Mouse (Mus musculus) ES-E14 (cell line): Measurements from ENCODE around the gene Parp1.

Experiments
- CHD2 ChIP-seq: IDR thresholded peaks from 2 replicates; pipeline ENCODE4 v1.6.1; 2014; ENCODE audit warnings: mild to moderate bottlenecking, low read depth, low read length, inconsistent platforms
- HCFC1 ChIP-seq: IDR thresholded peaks from 2 replicates; pipeline ENCODE4 v1.6.1; 2012; ENCODE audit warnings: low read length, inconsistent platforms, borderline replicate concordance; ENCODE audit not compliant: insufficient read depth
- MAFK ChIP-seq: IDR thresholded peaks from 2 replicates; pipeline ENCODE4 v1.6.1; 2014; ENCODE audit warnings: mild to moderate bottlenecking, low read depth, low read length, inconsistent platforms; ENCODE audit not compliant: insufficient read depth
- ZC3H11A ChIP-seq: IDR thresholded peaks from 2 replicates; pipeline ENCODE4 v1.6.1; 2012; ENCODE audit warnings: low read depth, mild to moderate bottlenecking, inconsistent platforms, low read length, borderline replicate concordance
- ZNF384 ChIP-seq: IDR thresholded peaks from 2 replicates; pipeline ENCODE4 v1.6.1; 2012; ENCODE audit warnings: low read depth, low read length, inconsistent platforms

GRCm38 (mm10) chr1:180536719-180537118, 32.0 kb upstream of the Parp1 start:
- TF ChIP-seq ZC3H11A, result no peak
- TF ChIP-seq CHD2, result no peak
- no peak for TF ChIP-seq ZNF384
- no peak for TF ChIP-seq HCFC1
- no peak for TF ChIP-seq MAFK
